Mouse (Mus musculus) kidney, adult 18-20 months (tissue): ENCODE results near the gene 4930503B20Rik.

Experiments used
- DNase-seq: peaks from one replicate; pipeline ENCODE4 v3.0.0; 2021

4930503B20Rik gene

DNA sequence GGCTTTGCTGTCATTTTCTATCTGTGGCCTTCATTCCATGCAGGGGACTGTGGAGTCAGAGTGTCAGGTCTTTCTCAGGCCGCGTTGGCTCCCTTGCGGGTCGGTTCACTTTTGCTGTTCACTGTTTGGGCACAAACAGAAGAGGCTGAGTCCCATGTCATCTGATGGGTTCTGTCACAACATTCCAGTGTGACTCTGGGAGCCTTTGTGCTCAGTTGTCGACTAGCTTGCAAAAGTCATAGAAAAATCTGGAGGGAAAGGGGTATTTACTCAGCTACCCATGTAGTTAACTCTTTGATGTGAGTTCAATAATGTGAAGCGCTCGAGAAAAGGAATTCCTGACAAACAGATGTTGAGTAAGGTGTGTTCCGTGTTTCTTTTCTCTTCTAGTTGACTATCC lies 54.7 kb downstream of the 4930503B20Rik start:
- no peak for DNase-seq

DNA sequence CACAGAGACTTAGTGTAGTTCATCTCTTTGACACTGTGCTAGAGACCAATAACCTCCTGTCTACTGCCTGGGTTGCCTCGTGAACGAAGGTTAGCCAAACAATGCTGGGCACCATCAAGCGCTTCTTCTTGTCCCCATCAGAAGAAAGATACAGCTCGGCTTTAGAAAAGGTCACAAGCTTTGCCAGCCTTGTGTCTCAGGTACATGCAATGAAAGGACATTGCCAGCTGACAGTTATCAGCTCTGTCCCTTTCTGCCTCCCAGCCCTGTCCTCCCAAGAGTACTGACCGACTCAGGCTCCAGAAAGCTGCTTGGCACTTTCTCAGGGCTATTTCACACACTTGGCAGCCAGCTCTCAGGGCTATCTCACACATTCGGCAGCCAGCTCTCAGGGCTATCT lies 55.7 kb downstream of the 4930503B20Rik start:
- DNase-seq: no peak
